In genomic region chr17:3305926-3306325, GRCm38 (mm10) we compare ENCODE assay signal across 14 mouse cellular contexts. TPM values are rescaled to one million over a fixed set of nuclear protein-coding genes. Genes with fewer than 3 reads are reported as not detected.
DNase-seq lines count a peak whose midpoint lies in the region; ATAC-seq and TF ChIP-seq lines count a peak whose summit lies in the region.
"Had no signal": no experiment of that assay in that cellular context is flagged by ENCODE, and none has a peak within 500 bp of the region (broad histone marks: within the 10 kb centered on the region; RNA-seq: fewer than 3 reads in every experiment).

No protein-coding gene starts in this region.

- H3K9me3 ChIP-seq in kidney, postnatal 0 days (replicated peaks; ENCODE audit: low read length) = no peaks in the 10 kb centered on the region
- H3K9me3 ChIP-seq in kidney, embryonic 14.5 days (ENCODE audit: control insufficient read depth, low read length) = no peaks in the 10 kb centered on the region
- H3K9me3 ChIP-seq in midbrain, embryonic 15.5 days = no peaks in the 10 kb centered on the region
- H3K9me3 ChIP-seq: forebrain, embryonic 10.5 days; hindbrain, embryonic 10.5 days; liver, embryonic 12.5 days had no signal

- no peaks in the 10 kb centered on the region for H3K36me3 ChIP-seq in kidney, postnatal 0 days (ENCODE audit: insufficient read depth, low read length)
- H3K36me3 ChIP-seq in kidney, embryonic 14.5 days (ENCODE audit: control insufficient read depth, insufficient read depth, low read length) = no peaks in the 10 kb centered on the region
- no peaks in the 10 kb centered on the region for H3K36me3 ChIP-seq in midbrain, embryonic 15.5 days (replicated peaks)
- H3K36me3 ChIP-seq: forebrain, embryonic 10.5 days; hindbrain, embryonic 10.5 days; liver, embryonic 12.5 days had no signal

- H3K4me3 ChIP-seq in kidney, postnatal 0 days (replicated peaks; ENCODE audit: low read depth, low read length) = no peak overlapping the region
- no peak overlapping the region for H3K4me3 ChIP-seq in kidney, embryonic 14.5 days (ENCODE audit: low read length)
- no peak overlapping the region for H3K4me3 ChIP-seq in midbrain, embryonic 15.5 days
- H3K4me3 ChIP-seq: forebrain, embryonic 10.5 days; gastrocnemius, adult 2 months; hindbrain, embryonic 10.5 days; liver, embryonic 12.5 days had no signal

- no peak overlapping the region for H3K27ac ChIP-seq in kidney, postnatal 0 days
- no peak overlapping the region for H3K27ac ChIP-seq in kidney, embryonic 14.5 days (ENCODE audit: low read depth, low read length)
- H3K27ac ChIP-seq in midbrain, embryonic 15.5 days = no peak overlapping the region
- H3K27ac ChIP-seq: forebrain, embryonic 10.5 days; gastrocnemius, adult 2 months; hindbrain, embryonic 10.5 days; liver, embryonic 12.5 days had no signal

- 49% methylated on average over 2 of the region's 2 CpGs for WGBS in kidney, postnatal 0 days
- WGBS in kidney, embryonic 14.5 days = 43% methylated on average over 2 of the region's 2 CpGs
- 47% methylated on average over 2 of the region's 2 CpGs for WGBS in midbrain, embryonic 15.5 days

- peak; percentile 18 for DNase-seq in kidney, postnatal 0 days (ENCODE audit: low spot score)
- DNase-seq in heart, adult 9 months (ENCODE audit: low spot score in 2 of 2) = peak; percentile 21 to 64
- DNase-seq in kidney, postnatal 10 days = peak; percentile 20
- peak; percentile 42 for DNase-seq in lung, postnatal 36 days
- no peak for DNase-seq in thymus, postnatal 25 days
- no peak for DNase-seq in cerebellum, adult 9-10 months
- DNase-seq: cerebellum, adult 11-12 months; embryo, embryonic 11 days; gastrocnemius, adult 2 months had no signal

- H3K4me2 ChIP-seq in kidney, postnatal 0 days (ENCODE audit: low read length) = no peak overlapping the region
- H3K4me2 ChIP-seq in kidney, embryonic 14.5 days (replicated peaks; ENCODE audit: low read depth, low read length) = no peak overlapping the region
- no peak overlapping the region for H3K4me2 ChIP-seq in midbrain, embryonic 15.5 days
- H3K4me2 ChIP-seq: liver, embryonic 12.5 days had no signal

- H3K4me1 ChIP-seq in kidney, postnatal 0 days (replicated peaks; ENCODE audit: insufficient read depth, low read length) = no peaks in the 10 kb centered on the region
- H3K4me1 ChIP-seq in kidney, embryonic 14.5 days (ENCODE audit: control insufficient read depth, insufficient read depth, low read length) = no peaks in the 10 kb centered on the region
- no peaks in the 10 kb centered on the region for H3K4me1 ChIP-seq in midbrain, embryonic 15.5 days
- H3K4me1 ChIP-seq: liver, embryonic 12.5 days had no signal

- ATAC-seq in kidney, postnatal 0 days (replicated peaks; ENCODE audit: low FRiP score, low read depth) = no peak
- no peak for ATAC-seq in kidney, embryonic 14.5 days (ENCODE audit: low FRiP score, low TSS enrichment)
- ATAC-seq in midbrain, embryonic 15.5 days (replicated peaks) = no peak
- ATAC-seq: liver, embryonic 12.5 days had no signal

- no peaks in the 10 kb centered on the region for H3K27me3 ChIP-seq in kidney, postnatal 0 days (ENCODE audit: insufficient read depth, low read length)
- H3K27me3 ChIP-seq in kidney, embryonic 14.5 days (ENCODE audit: control insufficient read depth, insufficient read depth, low read length) = no peaks in the 10 kb centered on the region
- no peaks in the 10 kb centered on the region for H3K27me3 ChIP-seq in midbrain, embryonic 15.5 days (replicated peaks)
- H3K27me3 ChIP-seq: liver, embryonic 12.5 days had no signal

- TF ChIP-seq CTCF in kidney, postnatal 0 days (IDR thresholded peaks at IDR 0.05; ENCODE audit: low read depth) = no peak

- no peak overlapping the region for H3K9ac ChIP-seq in kidney, postnatal 0 days (ENCODE audit: low read depth, low read length)
- H3K9ac ChIP-seq in kidney, embryonic 14.5 days (ENCODE audit: low read depth, low read length) = no peak overlapping the region
- H3K9ac ChIP-seq in midbrain, embryonic 15.5 days = no peak overlapping the region
- H3K9ac ChIP-seq: liver, embryonic 12.5 days had no signal

RNA-seq across cellular contexts. Expression of gene Tiam2, which starts 20.4 kb away (rescaled TPM):
- polyA plus RNA-seq in kidney, postnatal 0 days (2015; fragmentation: Nextera tagmentation; extraction: Ambion mirVana) = 3.2 and 3.3 TPM in 2 replicates
- polyA plus RNA-seq in kidney, embryonic 14.5 days (2014; fragmentation: Nextera tagmentation; extraction: Ambion mirVana) = 3.0 and 4.5 TPM in 2 replicates
- 4.1 and 5.2 TPM in 2 replicates for polyA plus RNA-seq in midbrain, embryonic 15.5 days (2015; fragmentation: Nextera tagmentation; extraction: Ambion mirVana)

Comparison
In these comparisons a context has a peak if more than half of its experiments do, and no peak if none do; other contexts are left out.
1. DNase-seq: peak in kidney, postnatal 0 days (single experiment), heart, adult 9 months (2 of 2), kidney, postnatal 10 days (single experiment) and lung, postnatal 36 days (single experiment); none in thymus, postnatal 25 days (single experiment) and cerebellum, adult 9-10 months (single experiment).